Mouse (Mus musculus): ENCODE measurements around the gene Irf9.

GRCm38 (mm10) chr14:55591331-55591891 is 12.0 kb upstream of the Irf9 start, which contains the start of gene Rnf31:
- TF ChIP-seq GATA1 (IDR thresholded peaks at IDR 0.05; ENCODE audit: low read length) = no peak
- no peak for TF ChIP-seq TAL1 (IDR thresholded peaks at IDR 0.05; ENCODE audit: low read length)

All from erythroblast, embryonic 14.5 days (primary cell).